Mouse (Mus musculus): ENCODE measurements at regions not wholly inside any gene's neighbourhood (a gene's known extent, or its start where the extent isn't known, plus 50 kb on each side); places are given as distances from the start of the nearest gene placed in this dataset.

DNA sequence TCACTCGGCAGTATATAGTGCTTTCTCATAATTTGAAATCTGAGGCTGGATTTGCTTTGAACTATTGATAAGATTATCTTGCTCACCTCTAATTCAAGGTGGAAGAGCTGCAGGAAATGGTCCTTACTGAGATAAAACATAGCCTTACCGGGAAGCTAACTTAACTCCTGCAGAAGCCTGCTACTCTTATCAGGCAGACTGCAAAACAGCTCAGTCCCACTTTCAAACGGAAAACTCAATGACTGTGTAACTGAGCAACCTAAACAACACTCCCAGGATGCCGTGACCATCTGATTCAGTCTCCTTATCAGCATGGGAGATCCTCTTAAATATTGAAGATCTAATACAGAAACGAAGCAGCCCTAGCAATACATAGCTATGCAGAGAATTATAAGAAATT is 695.3 kb downstream of the Robo2 start:
- Histone ChIP-seq H3ac (ENCODE audit: control insufficient read depth, insufficient read length, low read depth) (no peak overlapping the region), H3K36me3 (ENCODE audit: control insufficient read depth, insufficient read depth) (no peaks in the 10 kb centered on the region), H3K79me3 (ENCODE audit: low read depth) (no peaks in the 10 kb centered on the region), H3K27me3 (ENCODE audit: control insufficient read depth, insufficient read depth, insufficient read length) (no peaks in the 10 kb centered on the region), H3K79me2 (ENCODE audit: control insufficient read depth, insufficient read depth) (no peaks in the 10 kb centered on the region), H3K4me3 (ENCODE audit: insufficient read depth, poor library complexity, severe bottlenecking) (no peak overlapping the region)
- no peak for TF ChIP-seq MYOG (IDR thresholded peaks at IDR 0.05; ENCODE audit: control insufficient read depth, extremely low read depth, insufficient read length)
- TF ChIP-seq USF1 (IDR thresholded peaks at IDR 0.05; ENCODE audit: low read depth), result no peak
- TF ChIP-seq CTCF (IDR thresholded peaks at IDR 0.05; ENCODE audit: control insufficient read depth, insufficient read depth, insufficient read length), result no peak
- no peak for TF ChIP-seq CEBPB (IDR thresholded peaks at IDR 0.05; ENCODE audit: low read depth)
- TF ChIP-seq MAX (IDR thresholded peaks at IDR 0.05), result no peak
- TF ChIP-seq MYOD1 (IDR thresholded peaks at IDR 0.05; ENCODE audit: control insufficient read depth, insufficient read length, low read depth), result no peak
- TF ChIP-seq FOSL1 (IDR thresholded peaks at IDR 0.05; ENCODE audit: insufficient read depth, low read length, poor library complexity, severe bottlenecking), result no peak

DNA sequence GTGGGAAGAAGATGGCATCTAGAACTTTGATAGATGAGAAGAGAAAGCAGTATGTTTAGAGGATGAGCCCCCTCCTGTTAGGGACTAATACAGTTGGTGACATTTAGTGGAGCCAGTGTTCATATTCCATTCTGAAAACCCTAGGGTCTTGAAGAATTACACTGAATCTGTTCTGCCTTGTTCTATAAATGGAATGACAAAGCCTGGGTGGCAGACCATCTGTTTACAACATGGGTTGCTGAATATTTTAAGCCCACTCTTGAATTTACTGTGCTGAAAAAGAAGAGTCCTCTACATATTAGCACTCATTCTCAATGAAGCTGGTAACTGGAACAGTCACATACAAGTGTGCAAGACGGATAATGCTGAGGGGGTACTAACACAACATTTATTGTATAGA is 704.6 kb downstream of the Robo2 start:
- TF ChIP-seq MYOD1 (IDR thresholded peaks at IDR 0.05; ENCODE audit: control insufficient read depth, insufficient read length, low read depth), result no peak
- no peak for TF ChIP-seq CTCF (IDR thresholded peaks at IDR 0.05; ENCODE audit: control insufficient read depth, insufficient read depth, insufficient read length)
- TF ChIP-seq USF1 (IDR thresholded peaks at IDR 0.05; ENCODE audit: low read depth), result no peak
- TF ChIP-seq MAX (IDR thresholded peaks at IDR 0.05), result no peak
- TF ChIP-seq CEBPB (IDR thresholded peaks at IDR 0.05; ENCODE audit: low read depth), result no peak

DNA sequence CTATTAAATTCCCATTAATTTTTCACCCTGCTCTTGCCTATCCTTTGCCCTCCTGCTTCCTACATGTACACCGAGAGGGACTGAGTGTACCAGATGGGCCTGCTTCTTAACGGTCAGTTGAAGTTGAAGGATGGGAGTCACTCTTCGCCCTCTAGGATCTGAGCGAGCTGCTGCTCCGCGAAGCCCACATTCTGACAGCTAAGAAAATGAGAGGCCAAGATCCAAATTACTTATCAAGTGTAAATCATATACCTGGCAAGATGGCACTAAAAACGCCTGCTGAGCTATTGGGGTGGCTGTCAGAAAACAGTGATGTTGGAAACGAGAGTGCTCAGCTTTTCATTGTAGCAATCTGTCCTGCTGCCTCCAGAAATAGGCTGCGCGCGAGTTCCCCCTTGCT is 722.4 kb downstream of the Robo2 start:
- no peak overlapping the region for H3K4me3 ChIP-seq (ENCODE audit: insufficient read depth, poor library complexity, severe bottlenecking)
- H3K79me2 ChIP-seq (ENCODE audit: control insufficient read depth, insufficient read depth), result no peaks in the 10 kb centered on the region
- no peaks in the 10 kb centered on the region for H3K36me3 ChIP-seq (ENCODE audit: control insufficient read depth, insufficient read depth)
- H3K79me3 ChIP-seq (ENCODE audit: low read depth), result no peaks in the 10 kb centered on the region
- no peaks in the 10 kb centered on the region for H3K27me3 ChIP-seq (ENCODE audit: control insufficient read depth, insufficient read depth, insufficient read length)
- no peak overlapping the region for H3ac ChIP-seq (ENCODE audit: control insufficient read depth, insufficient read length, low read depth)
- TF ChIP-seq MYOG (IDR thresholded peaks at IDR 0.05; ENCODE audit: control insufficient read depth, extremely low read depth, insufficient read length) (no peak), FOSL1 (IDR thresholded peaks at IDR 0.05; ENCODE audit: insufficient read depth, low read length, poor library complexity, severe bottlenecking) (no peak)

More for the DNA sequence above, 704.6 kb downstream of the Robo2 start:
- no peak overlapping the region for H3K4me3 ChIP-seq (ENCODE audit: insufficient read depth, poor library complexity, severe bottlenecking)
- H3ac ChIP-seq (ENCODE audit: control insufficient read depth, insufficient read length, low read depth), result no peak overlapping the region
- H3K36me3 ChIP-seq (ENCODE audit: control insufficient read depth, insufficient read depth), result no peaks in the 10 kb centered on the region
- no peaks in the 10 kb centered on the region for H3K79me2 ChIP-seq (ENCODE audit: control insufficient read depth, insufficient read depth)
- no peaks in the 10 kb centered on the region for H3K27me3 ChIP-seq (ENCODE audit: control insufficient read depth, insufficient read depth, insufficient read length)
- H3K79me3 ChIP-seq (ENCODE audit: low read depth), result no peaks in the 10 kb centered on the region

DNA sequence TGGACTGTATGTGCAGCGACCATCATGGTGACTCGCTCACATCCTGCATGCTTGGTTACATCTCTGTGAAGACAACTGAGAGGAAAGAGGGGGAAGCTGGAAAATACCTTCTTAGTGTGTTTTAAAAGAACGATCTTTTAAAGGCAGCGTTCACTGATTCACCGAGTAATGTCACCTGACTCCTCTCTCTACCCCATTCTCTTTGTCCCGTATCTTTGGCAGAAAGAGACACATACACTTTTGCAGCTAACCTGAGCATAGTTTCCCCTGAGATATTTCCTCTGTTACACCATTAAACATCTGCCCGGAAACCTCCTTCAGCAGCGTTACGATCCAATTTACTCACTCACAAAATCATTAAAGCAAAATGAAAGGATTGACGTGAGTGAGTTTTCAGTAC is 731.8 kb downstream of the Robo2 start:
- TF ChIP-seq MYOD1 (IDR thresholded peaks at IDR 0.05; ENCODE audit: control insufficient read depth, insufficient read length, low read depth) (no peak), MYOG (IDR thresholded peaks at IDR 0.05; ENCODE audit: control insufficient read depth, extremely low read depth, insufficient read length) (no peak), CEBPB (IDR thresholded peaks at IDR 0.05; ENCODE audit: low read depth) (no peak), MAX (IDR thresholded peaks at IDR 0.05) (no peak), FOSL1 (IDR thresholded peaks at IDR 0.05; ENCODE audit: insufficient read depth, low read length, poor library complexity, severe bottlenecking) (no peak), USF1 (IDR thresholded peaks at IDR 0.05; ENCODE audit: low read depth) (no peak), CTCF (IDR thresholded peaks at IDR 0.05; ENCODE audit: control insufficient read depth, insufficient read depth, insufficient read length) (no peak)
- H3K27me3 ChIP-seq (ENCODE audit: control insufficient read depth, insufficient read depth, insufficient read length), result no peaks in the 10 kb centered on the region
- H3K79me2 ChIP-seq (ENCODE audit: control insufficient read depth, insufficient read depth), result no peaks in the 10 kb centered on the region
- H3ac ChIP-seq (ENCODE audit: control insufficient read depth, insufficient read length, low read depth), result no peak overlapping the region
- H3K36me3 ChIP-seq (ENCODE audit: control insufficient read depth, insufficient read depth), result no peaks in the 10 kb centered on the region
- H3K4me3 ChIP-seq (ENCODE audit: insufficient read depth, poor library complexity, severe bottlenecking), result no peak overlapping the region
- H3K79me3 ChIP-seq (ENCODE audit: low read depth), result no peaks in the 10 kb centered on the region

DNA sequence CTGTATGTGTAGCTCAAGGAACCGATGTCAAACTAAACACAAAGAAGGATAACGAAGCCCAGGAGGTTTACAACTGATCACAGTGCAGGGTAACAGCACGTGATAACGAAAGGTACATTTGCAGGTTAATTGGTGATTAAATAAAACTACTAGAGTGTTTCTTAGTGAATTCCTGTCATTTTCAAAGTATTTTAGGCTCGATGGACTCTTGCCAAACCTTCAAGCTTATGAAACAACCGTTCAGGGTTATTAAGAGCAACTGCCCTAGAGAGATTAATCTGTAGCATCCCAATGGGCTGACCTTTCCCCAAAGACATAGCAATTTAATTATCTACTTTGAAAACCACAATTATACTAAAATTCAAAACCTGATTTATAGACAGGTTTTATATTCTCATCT is 741.1 kb downstream of the Robo2 start:
- no peak for TF ChIP-seq CTCF (IDR thresholded peaks at IDR 0.05; ENCODE audit: control insufficient read depth, insufficient read depth, insufficient read length)
- TF ChIP-seq MYOD1 (IDR thresholded peaks at IDR 0.05; ENCODE audit: control insufficient read depth, insufficient read length, low read depth), result no peak
- no peak for TF ChIP-seq MAX (IDR thresholded peaks at IDR 0.05)
- H3K27me3 ChIP-seq (ENCODE audit: control insufficient read depth, insufficient read depth, insufficient read length), result no peaks in the 10 kb centered on the region
- no peaks in the 10 kb centered on the region for H3K79me2 ChIP-seq (ENCODE audit: control insufficient read depth, insufficient read depth)
- no peaks in the 10 kb centered on the region for H3K79me3 ChIP-seq (ENCODE audit: low read depth)
- H3ac ChIP-seq (ENCODE audit: control insufficient read depth, insufficient read length, low read depth), result no peak overlapping the region
- H3K36me3 ChIP-seq (ENCODE audit: control insufficient read depth, insufficient read depth), result no peaks in the 10 kb centered on the region
- no peak overlapping the region for H3K4me3 ChIP-seq (ENCODE audit: insufficient read depth, poor library complexity, severe bottlenecking)

DNA sequence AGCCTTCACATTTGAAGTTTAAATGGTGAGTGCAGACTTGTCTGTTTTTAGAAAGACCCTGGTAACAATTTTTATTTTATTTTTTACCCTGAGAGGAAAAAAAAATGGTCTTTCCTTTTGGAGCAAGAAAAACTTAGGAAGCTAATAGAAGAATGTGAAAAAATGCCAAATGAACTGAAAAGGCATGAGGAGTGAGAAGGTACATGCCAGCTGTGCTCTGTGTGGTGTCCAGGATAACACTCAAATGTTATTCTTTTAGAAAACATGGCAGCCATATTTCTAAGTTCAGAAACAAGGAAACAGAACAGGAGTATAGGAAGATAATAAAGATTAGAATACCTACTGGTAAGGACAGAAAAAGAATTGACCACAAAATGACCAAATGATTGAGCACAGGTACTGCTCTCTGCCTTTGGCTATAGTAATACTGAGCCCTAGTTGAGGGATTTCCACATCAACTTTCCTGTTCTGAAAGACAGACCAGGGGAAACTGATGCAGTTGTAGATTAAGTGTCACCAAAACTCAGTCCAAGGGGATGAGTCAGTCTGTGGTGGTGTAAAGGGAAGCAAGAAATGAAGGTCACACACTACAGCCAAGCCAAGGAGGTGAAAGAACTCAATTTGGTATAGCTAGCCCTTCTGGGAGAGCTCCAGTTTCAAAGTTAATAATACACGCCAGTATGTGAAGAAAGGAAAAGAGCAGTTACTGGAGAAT is 758.5 kb downstream of the Robo2 start:
- Histone ChIP-seq H3K36me3 (ENCODE audit: control insufficient read depth, insufficient read depth) (no peaks in the 10 kb centered on the region), H3K27me3 (ENCODE audit: control insufficient read depth, insufficient read depth, insufficient read length) (no peaks in the 10 kb centered on the region), H3K79me2 (ENCODE audit: control insufficient read depth, insufficient read depth) (no peaks in the 10 kb centered on the region), H3ac (ENCODE audit: control insufficient read depth, insufficient read length, low read depth) (no peak overlapping the region), H3K79me3 (ENCODE audit: low read depth) (no peaks in the 10 kb centered on the region), H3K4me3 (ENCODE audit: insufficient read depth, poor library complexity, severe bottlenecking) (no peak overlapping the region)
- TF ChIP-seq MAX (IDR thresholded peaks at IDR 0.05), result no peak
- no peak for TF ChIP-seq MYOD1 (IDR thresholded peaks at IDR 0.05; ENCODE audit: control insufficient read depth, insufficient read length, low read depth)
- TF ChIP-seq FOSL1 (IDR thresholded peaks at IDR 0.05; ENCODE audit: insufficient read depth, low read length, poor library complexity, severe bottlenecking), result no peak
